Mouse (Mus musculus) CH12.LX (cell line): Measurements from ENCODE around the gene Naa30.

Experiments
- CTCF ChIP-seq, 2 experiments: IDR thresholded peaks in 1 of 2; conservative IDR thresholded peaks in 1 of 2; 2 replicates each; pipeline ENCODE4 v1.5.1; 2011 to 2012; ENCODE audit warnings: low read depth in 2 of 2, low read length in 2 of 2, improper control_type of control experiment in 1 of 2, inconsistent platforms in 1 of 2, mild to moderate bottlenecking in 1 of 2, moderate library complexity in 1 of 2
- EP300 ChIP-seq: IDR thresholded peaks from 2 replicates; pipeline ENCODE4 v1.6.1; 2011; ENCODE audit warnings: low read length, improper control_type of control experiment
- MAFK ChIP-seq: IDR thresholded peaks from 2 replicates; pipeline ENCODE4 v1.6.1; 2011; ENCODE audit warnings: low read length, improper control_type of control experiment; ENCODE audit not compliant: insufficient replicate concordance
- PAX5 ChIP-seq: IDR thresholded peaks from 2 replicates; pipeline ENCODE4 v1.6.1; 2012; ENCODE audit warnings: low read length, inconsistent platforms, mixed read lengths
- POLR2AphosphoS2 ChIP-seq: IDR thresholded peaks from 2 replicates; pipeline ENCODE4 v1.6.1; 2011; ENCODE audit warnings: low read depth, low read length, improper control_type of control experiment
- ZC3H11A ChIP-seq: IDR thresholded peaks from 2 replicates; pipeline ENCODE4 v1.6.1; 2012; ENCODE audit warnings: low read depth, mild to moderate bottlenecking, inconsistent platforms, low read length, improper control_type of control experiment

DNA sequence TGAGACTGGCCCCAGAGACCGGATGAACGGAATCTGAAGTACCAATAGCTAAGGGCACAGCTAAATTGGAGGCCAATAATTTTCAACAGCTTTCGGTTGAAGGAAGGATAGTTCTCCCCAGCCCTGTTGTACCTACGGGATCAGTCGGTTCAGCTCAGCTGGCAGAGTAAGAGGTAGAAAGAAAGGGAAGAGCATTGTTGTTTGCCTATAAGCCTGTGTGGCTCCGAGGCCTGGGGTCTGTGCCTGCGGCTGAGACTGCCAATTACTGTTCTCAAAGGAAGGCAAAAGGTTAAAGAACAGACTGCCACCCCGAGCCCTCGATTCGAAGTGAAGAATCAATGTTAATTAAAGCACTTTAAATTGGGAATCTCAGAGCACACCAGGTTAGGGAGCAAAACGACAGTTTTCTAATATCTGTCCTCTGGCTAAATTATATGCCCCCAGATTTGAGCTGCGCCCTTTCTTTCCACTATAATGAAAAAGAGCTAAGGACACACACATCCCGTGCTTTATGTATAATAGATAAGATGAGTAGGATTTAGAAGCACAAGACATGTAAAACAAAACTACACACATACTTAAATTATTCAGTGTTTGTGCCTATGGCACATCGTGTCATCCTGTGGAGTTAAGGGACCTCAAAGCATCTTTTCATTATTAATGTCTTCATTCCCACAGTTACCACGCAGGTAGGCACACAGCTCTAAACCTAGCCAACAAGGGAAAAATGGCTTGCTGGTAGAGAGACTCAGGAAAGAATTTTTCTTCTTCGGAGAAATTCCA lies 13.7 kb upstream of the Naa30 start:
- no peak for TF ChIP-seq CTCF (conservative IDR thresholded peaks at IDR 0.05 in 1 of 2, IDR thresholded peaks at IDR 0.05 in 1 of 2; ENCODE audit: low read depth in 2 of 2, low read length in 2 of 2)
- no peak for TF ChIP-seq MAFK
- no peak for TF ChIP-seq PAX5
- TF ChIP-seq POLR2AphosphoS2: no peak
- TF ChIP-seq ZC3H11A: no peak
- no peak for TF ChIP-seq EP300
